Mouse (Mus musculus) ovary, adult 2 months (tissue): ENCODE results near the gene Zfp322a. TPM values are rescaled to one million over a fixed set of nuclear protein-coding genes. Genes with fewer than 3 reads are reported as not detected.

ENCODE experiments used
- polyA plus RNA-seq: library from polyadenylated mRNA; depleted of rRNA; stranded (reverse); fragments of >200 nt; gene quantifications from 2 replicates; pipeline ENCODE4 v1.2.3, GENCODE M21; 2012; rRNA removed

Gene Zfp322a
- polyA plus RNA-seq = 0.86 and 1.1 TPM in 2 replicates

DNA sequence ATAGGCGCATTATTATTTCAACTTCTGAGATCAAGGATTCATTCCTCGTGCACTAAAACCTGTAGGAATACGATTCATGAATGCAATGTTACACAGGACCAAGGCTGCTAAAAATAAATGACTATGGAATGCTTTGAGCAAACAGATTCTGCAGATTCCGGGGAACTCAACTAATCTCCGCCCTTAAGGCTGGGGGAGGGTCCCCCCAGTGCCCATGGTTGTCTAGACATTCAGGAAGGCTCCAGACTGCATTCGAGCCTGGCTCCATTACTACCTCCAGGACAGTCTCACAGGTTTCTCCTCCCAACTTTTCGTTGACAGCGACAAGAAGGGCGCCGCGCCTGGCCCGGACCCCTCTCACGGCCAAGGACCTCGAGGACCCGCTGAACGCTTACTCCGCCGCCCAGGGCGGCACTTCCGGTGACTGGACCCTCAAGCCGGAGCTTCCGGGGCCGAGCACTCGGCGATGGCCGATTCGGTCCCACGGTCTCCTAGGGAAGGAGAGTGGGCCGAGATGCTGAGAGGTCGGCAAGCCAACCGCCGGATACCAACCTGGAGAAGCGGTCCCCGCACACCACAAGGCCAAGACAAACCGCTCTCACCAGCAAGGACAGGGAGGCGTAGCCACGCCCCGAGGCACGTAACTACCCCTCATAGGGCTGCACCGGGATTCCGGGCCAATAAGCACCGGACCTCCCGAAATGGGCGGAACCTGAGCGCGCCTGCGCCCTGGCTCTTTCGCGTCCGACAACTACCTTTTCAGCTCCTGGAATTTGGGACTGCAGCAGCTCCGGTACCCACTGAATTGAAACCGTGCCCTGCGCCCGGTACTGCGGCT, at the start of gene Zfp322a:
TSS of gene Zfp322a (minus strand) at position 626 of the 838 bp plus-strand sequence.

Other genes starting within 250 kb of the Zfp322a start
- not detected in 2 replicates for gene Vmn1r218, start 236.1 kb downstream of the Zfp322a start, polyA plus RNA-seq
- not detected in 2 replicates for gene Vmn1r219, start 209.9 kb downstream of the Zfp322a start, polyA plus RNA-seq
- not detected in 2 replicates for gene Vmn1r220, start 181.2 kb downstream of the Zfp322a start, polyA plus RNA-seq
- not detected in 2 replicates for gene Vmn1r221, start 155.1 kb downstream of the Zfp322a start, polyA plus RNA-seq
- not detected in 2 replicates for gene Vmn1r222, start 133.3 kb downstream of the Zfp322a start, polyA plus RNA-seq
- not detected in 2 replicates for gene Vmn1r223, start 122.1 kb downstream of the Zfp322a start, polyA plus RNA-seq
- gene Abt1, start 54.7 kb upstream of the Zfp322a start, polyA plus RNA-seq = 2.5 and 3.4 TPM in 2 replicates
- 0.05 TPM in 1 of 2 replicates, not detected in the other for gene Btn1a1, start 96.7 kb upstream of the Zfp322a start, polyA plus RNA-seq
- gene Btn2a2, start 119.6 kb upstream of the Zfp322a start, polyA plus RNA-seq = not detected in 2 replicates
- gene Hist1h4h, start 161.8 kb upstream of the Zfp322a start, polyA plus RNA-seq = 61.1 and 64.4 TPM in 2 replicates
- 294 and 1,013 TPM in 2 replicates for gene Hist1h2af, start 164.7 kb upstream of the Zfp322a start, polyA plus RNA-seq
- gene Hist1h3g, start 166.2 kb upstream of the Zfp322a start, polyA plus RNA-seq = 48.3 and 64.0 TPM in 2 replicates
- 5.4 and 6.9 TPM in 2 replicates for gene Hist1h2bh, start 174.2 kb upstream of the Zfp322a start, polyA plus RNA-seq
- 11.5 and 15.6 TPM in 2 replicates for gene Hist1h3f, start 174.8 kb upstream of the Zfp322a start, polyA plus RNA-seq
- gene Hist1h4f, start 182.4 kb upstream of the Zfp322a start, polyA plus RNA-seq = 11.2 and 13.2 TPM in 2 replicates
- gene Hist1h1d, start 184.1 kb upstream of the Zfp322a start, polyA plus RNA-seq = 0.21 and 0.27 TPM in 2 replicates
- 47.5 and 78.7 TPM in 2 replicates for gene Hist1h3e, start 193.2 kb upstream of the Zfp322a start, polyA plus RNA-seq
- 24.2 and 35.8 TPM in 2 replicates for gene Hist1h2ae, start 202.0 kb upstream of the Zfp322a start, polyA plus RNA-seq
- 52.2 and 87.2 TPM in 2 replicates for gene Hist1h2bg, start 202.2 kb upstream of the Zfp322a start, polyA plus RNA-seq
- 15.9 and 25.7 TPM in 2 replicates for gene Hist1h2bf, start 205.0 kb upstream of the Zfp322a start, polyA plus RNA-seq
- gene Hist1h2ad, start 205.2 kb upstream of the Zfp322a start, polyA plus RNA-seq = 17.3 and 24.2 TPM in 2 replicates
- gene Hist1h3d, start 206.6 kb upstream of the Zfp322a start, polyA plus RNA-seq = 18.4 and 28.3 TPM in 2 replicates
- 10.1 and 14.2 TPM in 2 replicates for gene Hist1h4d, start 212.4 kb upstream of the Zfp322a start, polyA plus RNA-seq